Mouse (Mus musculus) embryonic facial prominence, embryonic 14.5 days (tissue): ENCODE data around the gene Fam49a. TPM values are rescaled to one million over a fixed set of nuclear protein-coding genes. Genes with fewer than 3 reads are reported as not detected.

Source experiments
- ATAC-seq: fragments of 200-750 bp; cut with Nextera tagmentation; 2 replicates; pipeline ENCODE4 v1.8.0; 2017; ENCODE audit warnings: low read depth, moderate number of reproducible peaks, moderate TSS enrichment
- DNase-seq: peaks from one replicate; pipeline ENCODE4 v3.0.0-alpha.2; 2015; ENCODE audit warnings: low spot score
- H3K27ac ChIP-seq: fragments of 300-500 bp; sonication (generic); replicated peaks from 2 replicates; pipeline ENCODE4 v1.5.1; 2014; ENCODE audit warnings: low read depth, mild to moderate bottlenecking, low read length, moderate library complexity
- H3K27me3 ChIP-seq: fragments of 300-500 bp; sonication (generic); replicated peaks from 2 replicates; pipeline ENCODE4 v1.6.1; 2014; ENCODE audit warnings: low read length; ENCODE audit not compliant: control insufficient read depth, insufficient read depth
- H3K36me3 ChIP-seq: fragments of 300-500 bp; sonication (generic); 2 replicates; pipeline ENCODE4 v1.6.1; 2014; ENCODE audit warnings: low read length, mixed read lengths; ENCODE audit not compliant: control insufficient read depth, insufficient read depth
- H3K4me1 ChIP-seq: fragments of 300-500 bp; sonication (generic); 2 replicates; pipeline ENCODE4 v1.6.1; 2014; ENCODE audit warnings: antibody characterized with exemption, low read length; ENCODE audit not compliant: control insufficient read depth, insufficient read depth
- H3K4me2 ChIP-seq: fragments of 300-500 bp; sonication (generic); 2 replicates; pipeline ENCODE4 v1.6.1; 2014; ENCODE audit warnings: low read depth, mild to moderate bottlenecking, low read length, moderate library complexity, mixed read lengths
- H3K4me3 ChIP-seq: fragments of 300-500 bp; sonication (generic); 2 replicates; pipeline ENCODE4 v1.5.1; 2014; ENCODE audit warnings: low read depth, mild to moderate bottlenecking, low read length
- H3K9ac ChIP-seq: fragments of 300-500 bp; sonication (generic); 2 replicates; pipeline ENCODE4 v1.6.1; 2014; ENCODE audit warnings: low read depth, mild to moderate bottlenecking, low read length, moderate library complexity, mixed read lengths
- H3K9me3 ChIP-seq: fragments of 300-500 bp; sonication (generic); 2 replicates; pipeline ENCODE4 v1.6.1; 2016; ENCODE audit warnings: low read length; ENCODE audit not compliant: control insufficient read depth
- WGBS: fragments of 180-500 bp; shearing (Covaris S2); extraction: QIAGEN DNeasy Blood & Tissue Kit; methylation state at CpG from one replicate; pipeline ENCODE4 v1.1.7; 2014; 5-methylcytosine and 5-hydroxymethylcytosine counted together
- polyA plus RNA-seq: library from polyadenylated mRNA; unstranded; fragments of >200 nt; fragmentation: Nextera tagmentation; extraction: Ambion mirVana; gene quantifications from 2 replicates; pipeline ENCODE4 v1.2.1, GENCODE M21; 2014

Fam49a gene
- polyA plus RNA-seq, 1 experiment from 2014 or later = 16.0 TPM

DNA sequence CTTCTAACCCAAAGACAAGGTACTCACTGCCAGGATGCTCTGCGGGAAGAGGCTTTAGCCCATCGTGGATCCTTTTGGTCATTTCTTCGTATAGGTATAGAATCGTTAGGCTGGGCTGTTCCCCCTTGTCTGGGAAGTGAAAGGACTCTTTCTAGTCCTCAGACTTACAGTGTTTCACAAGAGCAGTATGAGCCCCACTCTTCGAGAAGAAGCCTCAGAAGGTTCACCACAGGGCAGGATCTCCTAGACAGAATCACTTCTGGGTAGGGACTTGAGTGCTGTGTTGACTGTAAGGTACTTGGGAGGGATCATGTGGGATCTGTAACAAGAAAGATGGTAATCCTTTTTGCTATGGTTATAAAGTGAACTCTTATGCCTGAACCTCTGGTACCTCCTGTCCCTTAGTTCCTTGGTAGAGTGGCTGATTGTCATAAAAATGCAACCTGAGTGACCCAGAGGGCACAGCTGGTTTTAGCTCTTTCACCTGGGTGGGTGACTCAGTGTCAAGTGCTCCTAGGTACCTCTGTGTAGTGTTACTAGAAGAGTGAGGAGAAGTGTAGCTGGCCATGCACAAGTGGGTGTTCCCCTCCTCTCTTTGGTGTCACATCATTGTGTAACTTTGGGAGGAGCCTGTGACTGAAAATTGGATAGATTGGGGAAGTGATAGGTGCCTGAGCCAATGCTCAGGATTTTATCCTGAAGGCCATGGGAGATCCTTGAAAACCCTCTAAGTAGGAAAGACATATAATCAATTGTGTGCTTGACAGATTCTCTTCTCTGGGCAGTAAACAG, 32.6 kb downstream of the Fam49a start:
- Histone ChIP-seq H3K9ac (no peak overlapping the region), H3K4me2 (no peak overlapping the region), H3K4me3 (no peak overlapping the region), H3K36me3 (no peaks in the 10 kb centered on the region), H3K9me3 (no peaks in the 10 kb centered on the region), H3K27ac (no peak overlapping the region), H3K4me1 (peaks cover 8% of the 10 kb centered on the region; the same call in 1 of the 2 replicates), H3K27me3 (no peaks in the 10 kb centered on the region)
- DNase-seq (no peak), ATAC-seq (no peak)
- WGBS = 90% methylated on average over 5 of the region's 5 CpGs

DNA sequence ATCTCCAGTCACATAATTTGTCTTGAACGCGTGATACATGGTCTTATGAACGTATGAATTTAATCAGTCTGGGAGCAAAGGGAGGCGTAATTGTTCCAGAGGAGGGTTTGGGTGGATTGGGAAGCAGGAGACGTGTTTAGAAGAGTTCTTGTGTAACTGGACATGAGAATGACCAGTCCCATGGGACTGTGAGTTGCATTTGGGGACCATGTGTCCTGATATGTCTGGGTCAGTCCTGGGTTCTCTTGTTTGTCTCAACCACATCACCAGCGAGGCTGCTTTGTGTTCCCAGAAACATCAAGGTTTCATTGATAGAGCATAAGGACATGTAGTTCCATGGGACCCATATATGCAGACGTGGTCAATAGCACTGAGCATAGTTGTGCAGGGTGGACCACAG, 36.5 kb downstream of the Fam49a start:
- ATAC-seq (no peak), DNase-seq (no peak)
- Histone ChIP-seq H3K36me3 (no peaks in the 10 kb centered on the region), H3K9me3 (no peaks in the 10 kb centered on the region), H3K27ac (no peak overlapping the region), H3K4me2 (no peak overlapping the region), H3K4me1 (peaks cover 6% of the 10 kb centered on the region; the same call in 1 of the 2 replicates), H3K9ac (no peak overlapping the region), H3K4me3 (no peak overlapping the region), H3K27me3 (no peaks in the 10 kb centered on the region)
- WGBS = 87% methylated on average over 7 of the region's 7 CpGs

DNA sequence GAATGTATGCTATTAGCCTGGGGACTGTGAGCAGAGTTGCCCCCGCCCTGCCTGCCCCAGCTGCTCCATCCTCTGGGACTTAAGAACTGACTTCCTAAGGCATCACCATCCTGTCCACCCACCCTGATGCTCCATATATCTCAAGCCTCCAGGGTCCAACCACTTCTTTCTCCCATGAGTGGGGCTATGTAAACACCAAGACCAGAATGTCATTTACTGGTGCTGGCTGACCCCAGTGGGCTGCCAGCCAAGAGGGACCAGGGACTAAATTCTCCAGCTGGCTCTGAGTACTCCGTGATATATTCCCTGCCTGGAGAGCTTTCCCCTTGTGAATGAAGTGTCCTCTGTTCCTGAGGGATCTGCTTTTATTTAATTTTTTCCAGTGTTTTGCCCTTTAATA, 37.4 kb downstream of the Fam49a start:
- no peak for DNase-seq
- Histone ChIP-seq H3K4me2 (no peak overlapping the region), H3K27ac (no peak overlapping the region), H3K27me3 (no peaks in the 10 kb centered on the region), H3K9ac (no peak overlapping the region), H3K9me3 (no peaks in the 10 kb centered on the region), H3K36me3 (no peaks in the 10 kb centered on the region), H3K4me3 (no peak overlapping the region), H3K4me1 (peaks cover 6% of the 10 kb centered on the region; the same call in 1 of the 2 replicates)
- 73% methylated on average over 2 of the region's 2 CpGs for WGBS
- no peak; the same call in 1 of the 2 replicates for ATAC-seq

DNA sequence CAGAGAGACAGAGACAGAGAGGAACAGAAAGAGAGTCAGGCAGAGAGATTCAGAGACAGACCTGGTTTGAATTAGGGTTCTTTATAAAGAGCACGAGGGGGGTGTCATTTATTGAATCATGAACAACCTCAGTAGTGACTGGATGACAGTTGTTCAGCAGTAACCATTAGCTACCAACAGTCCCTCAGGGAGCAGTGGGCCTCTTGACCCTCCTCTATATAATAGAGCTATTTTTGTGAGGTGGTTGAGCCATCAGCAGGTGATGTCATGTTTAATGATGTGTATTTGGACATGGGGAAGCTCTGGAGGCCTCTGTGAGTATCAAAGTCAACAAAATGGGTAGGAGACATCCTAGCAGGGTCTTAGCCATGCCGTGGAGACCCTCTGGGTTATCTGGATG, 39.2 kb downstream of the Fam49a start:
- whole genome bisulfite sequencing = 48% methylated on average over 2 of the region's 2 CpGs
- Histone ChIP-seq H3K27ac (no peak overlapping the region), H3K4me2 (no peak overlapping the region), H3K27me3 (no peaks in the 10 kb centered on the region), H3K4me3 (no peak overlapping the region), H3K36me3 (no peaks in the 10 kb centered on the region), H3K9ac (no peak overlapping the region), H3K4me1 (peaks cover 6% of the 10 kb centered on the region; the same call in 1 of the 2 replicates), H3K9me3 (no peaks in the 10 kb centered on the region)
- DNase-seq (no peak), ATAC-seq (no peak)

GRCm38 (mm10) chr12:12301815-12302214, 39.9 kb downstream of the Fam49a start:
- no peak overlapping the region for H3K27ac ChIP-seq
- no peaks in the 10 kb centered on the region for H3K9me3 ChIP-seq
- no peak overlapping the region for H3K4me2 ChIP-seq
- H3K4me3 ChIP-seq = no peak overlapping the region
- 30% methylated on average over 4 of the region's 4 CpGs for WGBS
- H3K27me3 ChIP-seq = no peaks in the 10 kb centered on the region
- no peak overlapping the region for H3K9ac ChIP-seq
- H3K4me1 ChIP-seq = peaks cover 6% of the 10 kb centered on the region; the same call in 1 of the 2 replicates
- ATAC-seq (0 out of 2 replicates have a peak, but pooled peaks have one; percentile 44), DNase-seq (no peak)
- no peaks in the 10 kb centered on the region for H3K36me3 ChIP-seq

DNA sequence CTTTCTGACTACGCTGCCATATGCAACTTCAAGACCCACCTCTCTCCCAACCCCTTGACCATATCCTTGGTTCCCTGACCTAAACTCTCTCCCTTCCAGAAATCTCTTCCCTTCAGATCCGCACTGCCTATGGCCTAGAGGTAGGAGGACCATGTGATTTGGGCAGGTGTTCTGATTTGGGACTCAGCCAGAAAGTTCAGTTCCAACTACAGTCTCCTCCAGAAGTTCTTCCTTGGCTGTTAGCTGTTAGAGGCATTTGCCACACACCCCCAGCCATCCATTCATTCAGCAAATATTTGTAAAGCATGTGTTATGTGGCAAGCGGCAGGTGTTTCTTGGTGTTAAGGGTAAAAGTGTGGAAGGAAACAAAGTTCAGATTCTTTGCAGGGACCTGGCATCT, 44.3 kb downstream of the Fam49a start:
- no peak overlapping the region for H3K4me2 ChIP-seq
- no peaks in the 10 kb centered on the region for H3K9me3 ChIP-seq
- H3K36me3 ChIP-seq = no peaks in the 10 kb centered on the region
- H3K27ac ChIP-seq = no peak overlapping the region
- H3K27me3 ChIP-seq = no peaks in the 10 kb centered on the region
- WGBS = 90% methylated on average over 3 of the region's 3 CpGs
- ATAC-seq = no peak
- no peak overlapping the region for H3K4me3 ChIP-seq
- H3K9ac ChIP-seq = no peak overlapping the region
- no peak for DNase-seq
- peaks cover 6% of the 10 kb centered on the region; the same call in 1 of the 2 replicates for H3K4me1 ChIP-seq

DNA sequence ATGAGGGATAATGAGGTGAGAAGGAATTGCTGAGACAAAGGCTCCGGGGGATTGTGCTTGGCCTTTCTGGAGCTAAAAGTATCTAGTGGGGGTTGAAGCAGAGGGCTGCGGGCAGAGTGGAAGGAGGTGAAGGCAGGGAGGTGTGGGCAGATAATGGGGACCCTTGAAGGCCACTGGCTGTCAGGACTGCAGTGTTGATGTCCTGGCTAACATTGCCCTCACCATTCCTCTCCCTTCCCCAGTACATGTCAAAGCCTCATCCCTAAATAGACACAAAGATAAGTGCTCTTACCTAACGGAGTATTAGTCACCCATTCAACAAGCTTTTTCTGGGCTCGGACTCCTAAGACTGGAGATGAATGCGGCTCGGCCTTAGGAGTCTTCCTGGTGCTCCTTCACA, 44.9 kb downstream of the Fam49a start:
- Histone ChIP-seq H3K4me3 (no peak overlapping the region), H3K27ac (no peak overlapping the region), H3K4me2 (no peak overlapping the region), H3K9me3 (no peaks in the 10 kb centered on the region), H3K4me1 (peaks cover 4% of the 10 kb centered on the region; the same call in 1 of the 2 replicates), H3K9ac (no peak overlapping the region), H3K36me3 (no peaks in the 10 kb centered on the region), H3K27me3 (no peaks in the 10 kb centered on the region)
- ATAC-seq (no peak), DNase-seq (no peak)
- 87% methylated on average over 6 of the region's 6 CpGs for WGBS

DNA sequence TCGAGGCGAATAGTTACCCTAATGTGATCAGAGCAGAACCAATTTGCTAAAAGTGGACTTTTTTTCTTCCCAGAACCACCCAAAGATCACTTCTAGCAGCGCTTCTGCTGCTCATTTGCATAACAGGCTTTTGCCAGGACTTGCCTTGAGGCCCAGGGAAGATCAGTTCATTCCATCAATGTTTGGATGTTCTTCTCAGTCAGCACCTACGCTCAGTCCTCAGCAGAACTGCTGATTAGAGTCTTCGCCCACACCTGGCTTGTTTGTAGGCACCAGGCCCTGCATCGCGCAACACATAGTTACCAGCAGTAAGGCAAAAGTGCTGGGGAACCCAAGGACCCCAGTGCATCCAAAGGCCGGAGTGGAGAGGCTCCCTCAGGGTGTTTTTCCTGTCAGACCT, 45.3 kb downstream of the Fam49a start:
- Histone ChIP-seq H3K27me3 (no peaks in the 10 kb centered on the region), H3K27ac (no peak overlapping the region), H3K4me1 (no peaks in the 10 kb centered on the region), H3K4me3 (no peak overlapping the region), H3K4me2 (no peak overlapping the region), H3K9me3 (no peaks in the 10 kb centered on the region), H3K9ac (no peak overlapping the region), H3K36me3 (no peaks in the 10 kb centered on the region)
- WGBS = 82% methylated on average over 8 of the region's 8 CpGs
- ATAC-seq (no peak), DNase-seq (no peak)

DNA sequence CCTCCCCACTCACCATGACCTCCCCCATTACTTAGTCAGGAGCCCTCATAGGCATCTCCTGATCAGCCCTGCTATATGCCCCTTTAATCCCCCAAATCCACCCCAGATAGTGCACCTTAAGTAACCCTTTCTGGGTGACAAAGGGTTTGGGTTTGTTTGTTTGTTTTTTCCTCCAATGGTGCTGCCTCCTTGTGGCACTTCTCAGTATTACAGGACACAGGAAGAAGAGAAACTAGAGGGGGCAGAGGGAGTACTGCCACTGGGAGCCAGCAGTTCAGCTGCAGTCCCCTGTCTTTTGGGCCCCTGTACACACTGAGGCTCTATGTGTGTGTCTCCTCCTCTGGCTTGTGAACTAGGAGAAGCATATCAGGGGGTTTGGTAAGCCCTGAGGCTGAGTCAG, 51.5 kb downstream of the Fam49a start:
- DNase-seq (no peak), ATAC-seq (no peak)
- Histone ChIP-seq H3K4me1 (no peaks in the 10 kb centered on the region; the same call in 1 of the 2 replicates), H3K4me3 (no peak overlapping the region), H3K9me3 (no peaks in the 10 kb centered on the region), H3K4me2 (no peak overlapping the region), H3K27me3 (no peaks in the 10 kb centered on the region), H3K9ac (no peak overlapping the region), H3K27ac (no peak overlapping the region), H3K36me3 (no peaks in the 10 kb centered on the region)
